Mouse (Mus musculus) heart, adult 2 months (tissue): ENCODE measurements around the gene Ppp1r14b. TPM values are rescaled to one million over a fixed set of nuclear protein-coding genes. Genes with fewer than 3 reads are reported as not detected.
A peak's percentile ranks its signal among the peaks of the same experiment; 100 is the strongest.

Experiments
- DNase-seq, 2 experiments: peaks; one replicate each; pipeline ENCODE4 v3.0.0; 2021
- H3K27ac ChIP-seq: fragments of 200-600 bp; 2 replicates; pipeline ENCODE4 v1.8.1; 2022
- H3K27me3 ChIP-seq: fragments of 200-500 bp; 2 replicates; pipeline ENCODE4 v1.6.1; 2012; ENCODE audit warnings: mild to moderate bottlenecking, low read length, inconsistent platforms, mixed read lengths; ENCODE audit not compliant: control insufficient read depth, insufficient read depth
- H3K36me3 ChIP-seq: fragments of 200-500 bp; 2 replicates; pipeline ENCODE4 v1.6.1; 2012; ENCODE audit warnings: low read length, inconsistent platforms; ENCODE audit not compliant: control insufficient read depth, insufficient read depth
- H3K4me1 ChIP-seq: fragments of 200-500 bp; 2 replicates; pipeline ENCODE4 v1.6.1; 2011; ENCODE audit warnings: low read length; ENCODE audit not compliant: control insufficient read depth, insufficient read depth
- H3K4me3 ChIP-seq: fragments of 200-600 bp; 2 replicates; pipeline ENCODE4 v1.8.1; 2022
- H3K79me2 ChIP-seq: fragments of 200-500 bp; replicated peaks from 2 replicates; pipeline ENCODE4 v1.6.1; 2012; ENCODE audit warnings: mild to moderate bottlenecking, inconsistent platforms, low read length, moderate library complexity, mixed read lengths; ENCODE audit not compliant: control insufficient read depth, insufficient read depth
- H3K9ac ChIP-seq: fragments of 200-500 bp; 2 replicates; pipeline ENCODE4 v1.6.1; 2012; ENCODE audit warnings: low read depth, mild to moderate bottlenecking, control low read depth, inconsistent platforms, low read length, mixed read lengths
- CTCF ChIP-seq: fragments of 200-600 bp; IDR thresholded peaks from 2 replicates; pipeline ENCODE4 v1.8.1; 2022; ENCODE audit warnings: antibody characterized with exemption, mild to moderate bottlenecking, moderate library complexity
- EP300 ChIP-seq: fragments of 200-500 bp; IDR thresholded peaks from 2 replicates; pipeline ENCODE4 v1.6.1; 2011; ENCODE audit warnings: low read depth, low read length, control low read depth; ENCODE audit not compliant: insufficient read depth
- POLR2A ChIP-seq: fragments of 200-500 bp; IDR thresholded peaks from 2 replicates; pipeline ENCODE4 v1.6.1; 2011; ENCODE audit warnings: mild to moderate bottlenecking, low read depth, low read length, control low read depth; ENCODE audit not compliant: insufficient read depth
- WGBS: fragments of 180-500 bp; shearing (Covaris S2); methylation state at CpG from one replicate; pipeline ENCODE4 v1.1.7; 2018; 5-methylcytosine and 5-hydroxymethylcytosine counted together
- intact Hi-C: fragments of 180-260 bp; cut with DNase I; formaldehyde crosslinking; loops from one replicate; pipeline ENCODE4 v1.15.1; 2025
- polyA plus RNA-seq: library from polyadenylated mRNA; depleted of rRNA; stranded (reverse); fragments of >200 nt; gene quantifications from 2 replicates; pipeline ENCODE4 v1.2.3, GENCODE M21; 2012; rRNA removed
- total RNA-seq, 2 experiments: library from RNA; stranded (reverse); gene quantifications; 2 replicates each; pipeline ENCODE4 v1.2.3; 2021

Gene Ppp1r14b
- total and polyA plus RNA-seq, 3 experiments: 56.8 to 91.0 (median 85.8) TPM

GRCm38 (mm10) chr19:7013984-7014383, 39.2 kb downstream of the Ppp1r14b start:
- no peaks in the 10 kb centered on the region for H3K27me3 ChIP-seq
- no peak for DNase-seq
- intact Hi-C loops: no loop called here
- no peak overlapping the region for H3K9ac ChIP-seq
- WGBS: 91% methylated on average over 9 of the region's 9 CpGs
- H3K27ac ChIP-seq: no peak overlapping the region
- no peaks in the 10 kb centered on the region for H3K79me2 ChIP-seq
- no peaks in the 10 kb centered on the region for H3K4me1 ChIP-seq
- H3K4me3 ChIP-seq: no peak overlapping the region
- H3K36me3 ChIP-seq: no peaks in the 10 kb centered on the region
- TF ChIP-seq CTCF (no peak), POLR2A (no peak), EP300 (no peak)

DNA sequence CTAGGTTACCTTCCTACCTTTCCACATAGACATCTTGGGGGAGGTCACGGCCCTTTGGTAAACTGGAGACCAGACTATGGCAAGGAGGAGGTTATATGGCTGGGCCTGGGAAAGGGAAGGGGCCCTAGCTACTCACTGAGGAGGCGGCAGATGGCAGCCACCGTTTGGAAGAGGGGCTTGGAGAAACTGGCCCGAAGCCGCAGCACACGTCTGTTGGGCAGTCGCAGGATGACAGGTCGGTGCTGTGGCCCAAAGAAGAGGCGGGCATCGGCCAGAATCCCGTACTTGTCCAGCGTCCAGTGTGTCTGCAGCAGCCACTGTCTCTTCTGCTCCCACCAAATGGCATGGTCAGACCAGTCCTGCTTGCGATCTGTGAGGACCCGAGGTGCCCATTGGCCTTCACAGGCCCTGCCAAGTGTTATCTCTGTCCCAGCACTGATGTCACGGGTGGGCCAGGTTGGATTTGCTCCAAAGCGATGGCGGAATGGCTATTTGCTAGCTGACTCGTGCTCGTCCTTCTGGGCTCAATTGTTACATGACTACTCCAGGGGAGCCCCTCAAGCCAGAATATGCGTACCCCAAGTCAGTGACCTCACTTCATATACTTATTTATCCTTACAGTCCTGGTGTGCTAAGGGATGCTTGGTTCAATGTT, 39.8 kb downstream of the Ppp1r14b start:
- no peak overlapping the region for H3K9ac ChIP-seq
- H3K79me2 ChIP-seq: no peaks in the 10 kb centered on the region
- intact Hi-C loops: no loop called here
- H3K4me3 ChIP-seq: no peak overlapping the region
- no peaks in the 10 kb centered on the region for H3K36me3 ChIP-seq
- no peaks in the 10 kb centered on the region for H3K27me3 ChIP-seq
- no peak overlapping the region for H3K27ac ChIP-seq
- 86% methylated on average over 20 of the region's 20 CpGs for WGBS
- TF ChIP-seq CTCF (no peak), POLR2A (no peak), EP300 (no peak)
- DNase-seq: no peak
- no peaks in the 10 kb centered on the region for H3K4me1 ChIP-seq

DNA sequence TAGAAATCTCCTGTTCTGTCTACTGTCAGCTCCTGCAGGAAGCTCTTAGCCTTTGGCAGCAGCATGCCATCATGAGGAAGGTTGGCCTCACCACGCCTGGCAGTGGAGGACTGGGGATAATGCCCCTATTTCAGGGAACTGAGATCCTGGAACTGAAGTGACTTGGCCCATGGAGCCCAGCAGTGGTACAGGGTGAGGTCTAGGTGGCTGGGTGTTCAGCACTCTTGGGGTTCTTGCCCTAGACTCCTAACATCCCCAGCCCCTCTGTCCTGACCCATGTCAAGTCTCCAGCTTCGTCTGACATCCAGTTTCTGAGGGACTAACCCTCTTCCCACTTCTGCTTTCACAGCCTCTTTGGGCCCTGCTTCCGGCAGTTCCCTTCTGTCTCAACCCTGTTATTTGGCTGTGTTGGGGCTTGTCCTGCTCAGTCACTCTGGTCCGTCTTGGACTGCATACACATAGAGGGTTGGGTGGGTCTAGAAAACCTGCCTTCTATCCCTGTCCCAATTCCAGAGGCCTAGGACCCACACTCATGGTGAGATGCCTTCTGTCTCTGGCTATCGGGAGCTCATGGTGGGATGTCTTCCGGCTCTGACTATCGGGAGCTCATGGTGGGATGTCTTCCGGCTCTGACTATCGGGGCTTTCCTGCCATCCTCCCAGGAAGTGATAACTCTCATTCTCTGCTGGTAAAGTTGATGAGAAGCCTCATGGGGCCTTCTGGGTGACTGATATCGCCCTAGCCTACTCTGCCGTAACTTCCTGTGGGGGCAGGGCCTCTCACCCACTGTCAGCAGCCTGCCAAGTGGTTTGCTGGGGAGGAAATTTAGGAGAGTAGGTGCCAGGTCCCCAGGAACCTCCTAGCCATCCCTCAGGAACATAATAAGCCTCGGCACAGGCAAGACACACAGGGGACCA, 43.0 kb downstream of the Ppp1r14b start:
- H3K27ac ChIP-seq: no peak overlapping the region; the same call in 1 of the 2 replicates
- no peaks in the 10 kb centered on the region for H3K27me3 ChIP-seq
- no peak overlapping the region for H3K9ac ChIP-seq
- TF ChIP-seq EP300 (no peak), CTCF (no peak), POLR2A (no peak)
- H3K4me3 ChIP-seq: no peak overlapping the region
- no peaks in the 10 kb centered on the region; the same call in 1 of the 2 replicates for H3K4me1 ChIP-seq
- H3K36me3 ChIP-seq: no peaks in the 10 kb centered on the region
- DNase-seq: peak; percentile 23 to 45
- WGBS: 51% methylated on average over 12 of the region's 12 CpGs
- H3K79me2 ChIP-seq: no peaks in the 10 kb centered on the region
- intact Hi-C loops: no loop called here

- H3K4me3 ChIP-seq: no peak overlapping the region
- H3K36me3 ChIP-seq: no peaks in the 10 kb centered on the region
- no peak overlapping the region for H3K9ac ChIP-seq
- H3K27me3 ChIP-seq: no peaks in the 10 kb centered on the region
- TF ChIP-seq POLR2A: no peak
- TF ChIP-seq EP300: no peak
- no peak for TF ChIP-seq CTCF
- intact Hi-C loops: no loop called here
- peak overlapping the region; percentile 33; the same call in 1 of the 2 replicates for H3K27ac ChIP-seq
- peak in 1 of 2 experiments; percentile 21 for DNase-seq
- WGBS: 71% methylated on average over 11 of the region's 11 CpGs
- no peaks in the 10 kb centered on the region for H3K79me2 ChIP-seq
- H3K4me1 ChIP-seq: no peaks in the 10 kb centered on the region; the same call in 1 of the 2 replicates
Measured at GRCm38 (mm10) chr19:7018546-7018945, 43.8 kb downstream of the Ppp1r14b start.

- no peaks in the 10 kb centered on the region for H3K36me3 ChIP-seq
- WGBS: 40% methylated on average over 5 of the region's 5 CpGs
- H3K79me2 ChIP-seq: no peaks in the 10 kb centered on the region
- intact Hi-C loops: no loop called here
- H3K4me3 ChIP-seq: no peak within 1 kb of the TSS
- peak within 1 kb of the TSS; percentile 33; the same call in 1 of the 2 replicates for H3K27ac ChIP-seq
- H3K4me1 ChIP-seq: no peaks in the 10 kb centered on the region; the same call in 1 of the 2 replicates
- DNase-seq: peak; percentile 55 to 80
- no peaks in the 10 kb centered on the region for H3K27me3 ChIP-seq
- TF ChIP-seq CTCF (no peak), POLR2A (0 out of 2 replicates have a peak, but pooled peaks have one; percentile 33)
- H3K9ac ChIP-seq: no peak within 1 kb of the TSS
Measured at GRCm38 (mm10) chr19:7019191-7019590, 44.4 kb downstream of the Ppp1r14b start, which contains the start of gene Fermt3. Fermt3 (minus strand) TSS chr19:7019469.

DNA sequence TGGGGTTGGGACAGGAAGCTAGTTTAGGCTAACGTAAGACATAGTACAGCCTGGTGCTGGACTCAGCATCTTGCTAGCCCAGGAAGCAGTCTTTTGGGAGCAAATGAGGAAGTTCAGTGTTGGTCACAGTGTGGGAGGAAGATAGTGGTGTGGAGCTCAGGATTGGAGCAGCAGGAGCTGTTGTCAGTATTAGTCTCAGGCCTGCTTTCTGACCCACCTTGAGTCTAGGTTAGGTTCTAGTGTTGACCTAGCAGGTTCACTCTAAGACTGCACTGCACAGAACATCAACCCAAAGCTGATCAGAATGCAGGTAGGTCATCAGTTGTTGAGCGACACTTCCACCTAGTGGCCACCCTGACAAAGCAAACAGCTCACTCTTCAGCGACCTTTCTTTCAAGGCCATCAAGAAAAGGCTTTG, 45.5 kb downstream of the Ppp1r14b start:
- H3K36me3 ChIP-seq: no peaks in the 10 kb centered on the region
- intact Hi-C loops: loop anchor here (1.0 to 5.0 kb wide), 2 partner anchors 96 to 533 kb away; no protein-coding TSS in a partner anchor
- H3K9ac ChIP-seq: no peak overlapping the region
- DNase-seq: peak; percentile 54 to 64
- H3K27me3 ChIP-seq: no peaks in the 10 kb centered on the region
- H3K4me3 ChIP-seq: no peak overlapping the region
- no peak for TF ChIP-seq POLR2A
- peak; percentile 81 for TF ChIP-seq CTCF
- peak; percentile 69; the same call in 1 of the 2 replicates for TF ChIP-seq EP300
- no peak overlapping the region for H3K27ac ChIP-seq
- H3K79me2 ChIP-seq: no peaks in the 10 kb centered on the region
- H3K4me1 ChIP-seq: no peaks in the 10 kb centered on the region; the same call in 1 of the 2 replicates
- WGBS: 23% methylated on average over 3 of the region's 3 CpGs

Other genes with a start within 250 kb of the Ppp1r14b start
- 10 to 100 TPM; 15.9 to 17.9 TPM for gene Rps6ka4, start 134.3 kb upstream of the Ppp1r14b start, total RNA-seq
- gene Rps6ka4, start 134.3 kb upstream of the Ppp1r14b start, polyA plus RNA-seq: 11.8 and 12.9 TPM in 2 replicates
- gene Ccdc88b, start 116.8 kb upstream of the Ppp1r14b start, total RNA-seq: 1 to 10 TPM in 1 of 2 experiments, under 1 TPM in 1; 0.86 to 1.0 TPM
- 0.94 and 1.8 TPM in 2 replicates for gene Ccdc88b, start 116.8 kb upstream of the Ppp1r14b start, polyA plus RNA-seq
- 10 to 100 TPM; 32.0 to 38.5 TPM for gene Trmt112, start 65.3 kb upstream of the Ppp1r14b start, total RNA-seq
- gene Trmt112, start 65.3 kb upstream of the Ppp1r14b start, polyA plus RNA-seq: 67.9 and 71.5 TPM in 2 replicates
- gene Prdx5, start 64.9 kb upstream of the Ppp1r14b start, total RNA-seq: 100 to 1,000 TPM; 651 to 766 TPM
- gene Prdx5, start 64.9 kb upstream of the Ppp1r14b start, polyA plus RNA-seq: 411 and 490 TPM in 2 replicates
- gene Esrra, start 53.2 kb upstream of the Ppp1r14b start, total RNA-seq: 100 to 1,000 TPM; 156 to 180 TPM
- 135 and 152 TPM in 2 replicates for gene Esrra, start 53.2 kb upstream of the Ppp1r14b start, polyA plus RNA-seq
- not detected for gene Catsperz, start 49.6 kb upstream of the Ppp1r14b start, total RNA-seq
- 0.23 and 0.64 TPM in 2 replicates for gene Catsperz, start 49.6 kb upstream of the Ppp1r14b start, polyA plus RNA-seq
- not detected for gene Kcnk4, start 40.5 kb upstream of the Ppp1r14b start, total RNA-seq
- 0.21 TPM in 1 of 2 replicates, not detected in the other for gene Kcnk4, start 40.5 kb upstream of the Ppp1r14b start, polyA plus RNA-seq
- 10 to 100 TPM; 21.1 to 25.8 TPM for gene Bad, start 33.1 kb upstream of the Ppp1r14b start, total RNA-seq
- 30.6 and 33.5 TPM in 2 replicates for gene Bad, start 33.1 kb upstream of the Ppp1r14b start, polyA plus RNA-seq
- gene Gpr137, start 32.5 kb upstream of the Ppp1r14b start, total RNA-seq: 10 to 100 TPM; 34.1 to 35.4 TPM
- gene Gpr137, start 32.5 kb upstream of the Ppp1r14b start, polyA plus RNA-seq: 53.4 and 60.4 TPM in 2 replicates
- gene Plcb3, start 1.5 kb downstream of the Ppp1r14b start, total RNA-seq: 10 to 100 TPM; 14.6 to 15.2 TPM
- gene Plcb3, start 1.5 kb downstream of the Ppp1r14b start, polyA plus RNA-seq: 27.5 and 33.7 TPM in 2 replicates
- gene Fkbp2, start 5.5 kb downstream of the Ppp1r14b start, total RNA-seq: 10 to 100 TPM; 23.2 to 24.7 TPM
- gene Fkbp2, start 5.5 kb downstream of the Ppp1r14b start, polyA plus RNA-seq: 21.1 and 27.6 TPM in 2 replicates
- gene Vegfb, start 12.7 kb downstream of the Ppp1r14b start, total RNA-seq: 100 to 1,000 TPM; 413 to 501 TPM
- gene Vegfb, start 12.7 kb downstream of the Ppp1r14b start, polyA plus RNA-seq: 257 and 355 TPM in 2 replicates
- gene Dnajc4, start 17.6 kb downstream of the Ppp1r14b start, total RNA-seq: 10 to 100 TPM; 45.6 to 57.4 TPM
- gene Dnajc4, start 17.6 kb downstream of the Ppp1r14b start, polyA plus RNA-seq: 57.6 and 68.4 TPM in 2 replicates
- gene Nudt22, start 21.1 kb downstream of the Ppp1r14b start, total RNA-seq: 10 to 100 TPM; 25.5 to 33.6 TPM
- gene Nudt22, start 21.1 kb downstream of the Ppp1r14b start, polyA plus RNA-seq: 44.5 and 47.4 TPM in 2 replicates
- 10 to 100 TPM; 20.7 to 26.3 TPM for gene Trpt1, start 21.2 kb downstream of the Ppp1r14b start, total RNA-seq
- gene Trpt1, start 21.2 kb downstream of the Ppp1r14b start, polyA plus RNA-seq: 26.4 and 30.7 TPM in 2 replicates
- gene Fermt3, start 44.5 kb downstream of the Ppp1r14b start, total RNA-seq: 1 to 10 TPM; 5.2 to 9.0 TPM
- gene Fermt3, start 44.5 kb downstream of the Ppp1r14b start, polyA plus RNA-seq: 4.7 and 7.8 TPM in 2 replicates
- 100 to 1,000 TPM; 117 to 121 TPM for gene Stip1, start 65.0 kb downstream of the Ppp1r14b start, total RNA-seq
- gene Stip1, start 65.0 kb downstream of the Ppp1r14b start, polyA plus RNA-seq: 49.9 and 80.2 TPM in 2 replicates
- gene Macrod1, start 81.8 kb downstream of the Ppp1r14b start, total RNA-seq: 100 to 1,000 TPM; 262 to 309 TPM
- gene Macrod1, start 81.8 kb downstream of the Ppp1r14b start, polyA plus RNA-seq: 260 and 278 TPM in 2 replicates
- 1 to 10 TPM; 1.1 to 1.2 TPM for gene Flrt1, start 130.8 kb downstream of the Ppp1r14b start, total RNA-seq
- gene Flrt1, start 130.8 kb downstream of the Ppp1r14b start, polyA plus RNA-seq: 0.84 and 0.94 TPM in 2 replicates
- gene Otub1, start 231.3 kb downstream of the Ppp1r14b start, total RNA-seq: 10 to 100 TPM; 62.1 to 70.9 TPM
- 73.3 and 84.2 TPM in 2 replicates for gene Otub1, start 231.3 kb downstream of the Ppp1r14b start, polyA plus RNA-seq
- gene Cox8a, start 242.6 kb downstream of the Ppp1r14b start, total RNA-seq: 100 to 1,000 TPM; 384 to 424 TPM
- 589 and 775 TPM in 2 replicates for gene Cox8a, start 242.6 kb downstream of the Ppp1r14b start, polyA plus RNA-seq